Mouse (Mus musculus): Measurements from ENCODE around the gene Usp42. TPM values are rescaled to one million over a fixed set of nuclear protein-coding genes. Genes with fewer than 3 reads are reported as not detected.

The Usp42 gene
- polyA plus RNA-seq, 1 experiment from 2014 or later, result 23.6 TPM

DNA sequence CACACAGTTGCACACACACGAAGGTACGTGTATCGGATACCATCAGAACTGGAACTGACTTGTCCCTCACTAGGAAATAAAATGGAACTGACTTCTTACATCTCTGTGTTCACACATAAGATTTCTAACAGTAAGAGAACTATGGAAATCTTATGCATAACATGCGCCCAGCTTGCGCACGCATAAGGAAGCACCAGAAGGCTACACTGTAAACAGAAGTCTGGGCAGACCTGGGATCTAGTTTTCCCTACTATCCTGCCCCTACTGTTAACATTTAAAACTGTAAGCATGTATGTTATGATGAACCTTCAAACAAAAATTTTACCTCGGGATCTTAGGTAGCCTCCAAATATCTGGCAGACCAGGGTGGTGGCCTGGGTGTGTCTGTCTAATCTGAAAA is 10.1 kb downstream of the Usp42 start:
- Histone ChIP-seq H3K4me3 (ENCODE audit: low read length) (no peak overlapping the region), H3K4me2 (replicated peaks; ENCODE audit: low read depth, low read length) (no peak overlapping the region), H3K27me3 (ENCODE audit: control insufficient read depth, insufficient read depth, low read length) (no peaks in the 10 kb centered on the region), H3K36me3 (ENCODE audit: control insufficient read depth, insufficient read depth, low read length) (peaks cover 98% of the 10 kb centered on the region), H3K9ac (ENCODE audit: low read depth, low read length) (no peak overlapping the region), H3K9me3 (ENCODE audit: control insufficient read depth, low read length) (no peaks in the 10 kb centered on the region), H3K27ac (ENCODE audit: low read depth, low read length) (no peak overlapping the region), H3K4me1 (ENCODE audit: control insufficient read depth, insufficient read depth, low read length) (no peaks in the 10 kb centered on the region)
- no peak for ATAC-seq (ENCODE audit: low FRiP score, low TSS enrichment)
- WGBS, result 96% methylated on average over 7 of the region's 7 CpGs

DNA sequence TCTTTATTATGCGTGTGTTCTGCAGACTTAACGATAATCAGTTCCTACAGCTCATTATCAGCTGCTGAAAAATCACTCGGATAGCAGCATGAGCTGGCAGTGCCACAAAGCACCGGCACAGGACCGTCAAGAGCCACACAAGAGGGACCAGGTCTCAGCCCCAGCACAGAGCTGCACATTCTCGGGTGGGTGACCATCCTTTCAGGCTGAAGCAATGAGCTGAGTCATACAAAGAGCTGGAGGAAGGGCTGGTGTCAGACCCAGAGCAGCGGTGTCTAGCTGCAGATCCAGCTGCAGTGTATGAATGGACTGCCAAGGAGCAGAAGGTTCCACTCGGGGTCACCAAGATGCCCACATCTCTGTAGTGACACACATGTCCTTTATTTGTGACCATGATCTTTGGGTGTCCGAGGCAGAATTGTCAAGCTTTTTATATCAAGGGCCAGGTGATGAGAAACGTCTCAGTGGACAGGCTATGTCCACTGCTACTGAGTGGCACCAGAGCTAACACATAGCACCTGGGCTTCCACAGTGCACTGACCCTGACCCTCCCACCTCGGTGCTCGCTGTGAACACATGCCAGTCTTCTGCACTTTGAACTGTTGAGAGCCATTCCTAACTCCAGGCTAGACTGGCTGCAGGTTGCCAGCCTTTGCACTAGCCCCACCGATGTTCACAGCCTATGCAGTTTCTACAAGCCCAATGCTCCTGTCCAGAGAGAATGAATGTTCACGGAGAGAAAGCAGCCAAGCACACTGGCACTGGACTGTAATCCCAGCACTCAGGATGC is 19.9 kb downstream of the Usp42 start:
- WGBS, result 85% methylated on average over 14 of the region's 14 CpGs
- ATAC-seq (ENCODE audit: low FRiP score, low TSS enrichment), result no peak
- Histone ChIP-seq H3K4me3 (ENCODE audit: low read length) (no peak overlapping the region), H3K27me3 (ENCODE audit: control insufficient read depth, insufficient read depth, low read length) (no peaks in the 10 kb centered on the region), H3K27ac (ENCODE audit: low read depth, low read length) (no peak overlapping the region), H3K4me1 (ENCODE audit: control insufficient read depth, insufficient read depth, low read length) (no peaks in the 10 kb centered on the region), H3K36me3 (ENCODE audit: control insufficient read depth, insufficient read depth, low read length) (peaks cover 93% of the 10 kb centered on the region), H3K9me3 (ENCODE audit: control insufficient read depth, low read length) (no peaks in the 10 kb centered on the region), H3K9ac (ENCODE audit: low read depth, low read length) (no peak overlapping the region), H3K4me2 (replicated peaks; ENCODE audit: low read depth, low read length) (no peak overlapping the region)

DNA sequence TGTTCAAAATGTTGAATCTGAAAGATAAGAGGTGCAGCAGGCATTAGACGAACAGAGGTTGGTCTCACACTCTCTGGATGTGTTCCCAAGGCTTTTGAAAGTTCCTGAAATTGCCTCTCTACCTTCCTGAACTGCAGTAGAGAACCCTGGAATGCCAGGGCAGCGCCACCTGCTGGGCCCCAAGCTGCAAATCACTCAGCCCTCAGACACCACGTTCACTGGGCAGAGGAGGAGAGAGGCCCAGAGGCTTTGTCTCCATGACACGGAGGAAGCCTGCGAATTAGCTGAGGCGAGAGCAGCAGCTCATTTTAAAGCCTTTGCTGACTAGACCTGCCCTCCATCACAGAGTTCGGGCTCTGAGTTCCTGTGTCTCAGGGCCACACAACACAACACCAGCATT is 20.8 kb downstream of the Usp42 start:
- Histone ChIP-seq H3K4me3 (ENCODE audit: low read length) (no peak overlapping the region), H3K27ac (ENCODE audit: low read depth, low read length) (no peak overlapping the region), H3K36me3 (ENCODE audit: control insufficient read depth, insufficient read depth, low read length) (peaks cover 93% of the 10 kb centered on the region), H3K4me2 (replicated peaks; ENCODE audit: low read depth, low read length) (no peak overlapping the region), H3K4me1 (ENCODE audit: control insufficient read depth, insufficient read depth, low read length) (no peaks in the 10 kb centered on the region), H3K9ac (ENCODE audit: low read depth, low read length) (no peak overlapping the region), H3K27me3 (ENCODE audit: control insufficient read depth, insufficient read depth, low read length) (no peaks in the 10 kb centered on the region), H3K9me3 (ENCODE audit: control insufficient read depth, low read length) (no peaks in the 10 kb centered on the region)
- WGBS, result 21% methylated on average over 7 of the region's 7 CpGs
- ATAC-seq (ENCODE audit: low FRiP score, low TSS enrichment), result peak; percentile 78

DNA sequence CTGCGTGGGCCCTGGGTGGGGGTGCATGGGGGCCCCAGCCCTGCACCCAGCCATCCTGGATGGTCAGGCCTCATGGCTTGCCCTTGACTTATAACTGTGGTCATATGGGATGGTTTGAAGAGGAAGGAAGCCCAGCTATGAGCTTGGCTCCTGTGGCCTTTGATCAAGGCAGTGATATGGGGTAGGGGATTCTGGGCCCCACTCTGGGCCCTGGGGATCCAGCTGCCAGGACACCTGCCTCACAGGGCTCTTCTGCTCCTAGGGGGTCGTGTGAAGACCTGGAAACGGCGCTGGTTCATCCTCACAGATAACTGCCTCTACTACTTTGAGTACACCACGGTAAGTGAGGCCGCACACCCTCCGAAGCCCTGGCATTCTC is 25.3 kb downstream of the Usp42 start:
- 85% methylated on average over 7 of the region's 7 CpGs for WGBS
- no peak for ATAC-seq (ENCODE audit: low FRiP score, low TSS enrichment)
- no peaks in the 10 kb centered on the region for H3K27me3 ChIP-seq (ENCODE audit: control insufficient read depth, insufficient read depth, low read length)
- H3K4me2 ChIP-seq (replicated peaks; ENCODE audit: low read depth, low read length), result no peak overlapping the region
- H3K4me3 ChIP-seq (ENCODE audit: low read length), result no peak overlapping the region
- no peak overlapping the region for H3K27ac ChIP-seq (ENCODE audit: low read depth, low read length)
- H3K9me3 ChIP-seq (ENCODE audit: control insufficient read depth, low read length), result no peaks in the 10 kb centered on the region
- H3K9ac ChIP-seq (ENCODE audit: low read depth, low read length), result no peak overlapping the region
- peaks cover 79% of the 10 kb centered on the region for H3K36me3 ChIP-seq (ENCODE audit: control insufficient read depth, insufficient read depth, low read length)
- H3K4me1 ChIP-seq (ENCODE audit: control insufficient read depth, insufficient read depth, low read length), result no peaks in the 10 kb centered on the region

DNA sequence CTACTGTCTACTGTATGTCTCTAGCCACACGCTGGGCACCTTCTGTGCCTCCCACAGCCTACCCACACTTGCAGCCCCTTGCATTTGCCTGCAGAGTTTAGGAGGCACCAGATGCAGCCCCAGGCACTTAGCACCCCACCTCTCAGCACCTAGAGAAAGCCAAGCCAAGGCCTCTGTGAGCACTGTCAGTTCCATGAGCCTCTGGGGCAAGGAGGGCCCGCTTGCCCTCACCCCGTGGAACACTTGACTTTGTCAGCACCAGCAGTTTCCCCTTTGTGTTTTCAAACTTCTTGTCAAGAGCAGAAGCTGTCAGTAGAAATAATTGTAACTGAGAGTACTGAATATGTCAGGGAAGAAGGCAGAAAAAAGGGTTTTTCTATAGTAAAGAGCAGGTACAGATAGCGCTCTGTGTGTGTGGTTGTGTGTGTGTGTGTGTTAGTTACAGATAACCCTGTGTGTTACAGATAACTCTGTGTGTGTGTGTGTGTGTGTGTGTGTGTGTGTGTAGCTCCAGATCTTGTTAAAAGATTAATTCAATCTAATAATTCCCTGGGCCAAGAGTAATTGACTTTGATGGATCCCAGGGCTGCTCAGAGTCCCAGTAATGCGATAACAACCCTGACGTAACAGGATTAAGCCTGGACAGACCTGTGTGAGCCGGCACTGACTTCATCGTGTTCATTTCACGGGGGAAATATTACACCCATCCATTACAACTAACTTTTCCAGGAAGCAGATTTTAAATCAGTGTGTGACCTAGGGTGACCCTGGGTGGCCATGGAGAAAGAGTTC is 25.9 kb downstream of the Usp42 start:
- H3K4me3 ChIP-seq (ENCODE audit: low read length), result no peak overlapping the region
- no peak; the same call in 1 of the 2 replicates for ATAC-seq (ENCODE audit: low FRiP score, low TSS enrichment)
- peaks cover 80% of the 10 kb centered on the region for H3K36me3 ChIP-seq (ENCODE audit: control insufficient read depth, insufficient read depth, low read length)
- H3K27me3 ChIP-seq (ENCODE audit: control insufficient read depth, insufficient read depth, low read length), result no peaks in the 10 kb centered on the region
- 73% methylated on average over 9 of the region's 9 CpGs for WGBS
- no peak overlapping the region for H3K27ac ChIP-seq (ENCODE audit: low read depth, low read length)
- no peak overlapping the region for H3K4me2 ChIP-seq (replicated peaks; ENCODE audit: low read depth, low read length)
- no peak overlapping the region for H3K9ac ChIP-seq (ENCODE audit: low read depth, low read length)
- H3K4me1 ChIP-seq (ENCODE audit: control insufficient read depth, insufficient read depth, low read length), result no peaks in the 10 kb centered on the region
- H3K9me3 ChIP-seq (ENCODE audit: control insufficient read depth, low read length), result no peaks in the 10 kb centered on the region

DNA sequence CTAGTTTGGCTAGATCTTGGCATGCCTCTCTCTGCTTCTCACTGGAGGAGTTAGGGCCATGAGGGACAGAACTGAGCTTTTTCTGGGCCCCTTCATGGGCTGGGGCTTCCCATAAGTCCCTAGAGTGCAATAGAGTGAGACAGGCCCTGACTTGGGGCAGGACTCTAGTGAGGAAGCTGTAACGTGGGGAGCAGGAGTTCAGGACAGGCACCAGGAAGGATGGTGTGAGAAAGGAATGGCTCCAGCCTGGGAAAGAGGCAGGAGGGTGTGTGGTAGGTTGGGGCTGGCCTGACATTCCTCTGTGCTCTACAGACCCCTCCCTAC is 26.5 kb downstream of the Usp42 start:
- WGBS, result 60% methylated on average over 1 of the region's 1 CpGs
- no peak overlapping the region for H3K27ac ChIP-seq (ENCODE audit: low read depth, low read length)

DNA sequence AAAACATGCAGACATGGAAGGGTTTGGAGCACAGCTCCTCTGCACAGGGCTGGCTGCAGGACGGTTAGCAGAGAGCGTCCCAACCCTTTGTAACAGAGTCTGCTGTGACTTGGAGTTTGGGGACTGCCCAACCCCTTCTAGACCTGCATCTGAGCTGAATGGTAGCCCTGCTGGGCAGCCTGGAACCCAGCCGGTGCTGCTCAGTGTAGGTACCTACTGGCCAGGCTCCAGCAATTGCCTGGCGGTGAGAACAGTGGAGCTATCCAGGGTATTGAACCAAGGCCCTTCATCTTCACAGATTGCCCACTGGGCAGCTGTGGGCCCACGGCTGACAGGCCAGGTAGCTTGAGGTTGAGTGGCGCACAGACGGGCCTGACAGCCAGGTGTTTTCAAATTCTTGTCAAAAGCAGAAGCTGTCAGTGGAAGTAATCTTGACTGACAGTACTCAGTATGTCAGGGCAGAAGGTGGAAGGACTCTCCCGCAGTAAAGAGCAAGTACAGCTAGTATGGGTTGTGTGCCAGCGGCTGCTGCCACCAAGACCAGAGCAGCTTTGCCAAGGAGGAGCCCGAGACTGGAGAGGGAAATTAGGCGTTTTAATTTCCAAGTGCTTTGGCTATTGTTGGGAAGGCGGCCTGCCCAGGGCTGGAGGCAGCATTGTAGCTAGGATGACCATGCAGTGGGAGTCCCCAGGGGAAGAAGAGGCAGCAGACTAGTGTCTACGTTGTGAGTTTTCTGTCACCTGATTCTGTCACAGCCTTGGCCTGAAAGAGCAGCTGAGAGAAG is 27.0 kb downstream of the Usp42 start:
- no peak overlapping the region for H3K4me2 ChIP-seq (replicated peaks; ENCODE audit: low read depth, low read length)
- H3K27me3 ChIP-seq (ENCODE audit: control insufficient read depth, insufficient read depth, low read length), result no peaks in the 10 kb centered on the region
- no peaks in the 10 kb centered on the region for H3K9me3 ChIP-seq (ENCODE audit: control insufficient read depth, low read length)
- no peak overlapping the region for H3K27ac ChIP-seq (ENCODE audit: low read depth, low read length)
- H3K36me3 ChIP-seq (ENCODE audit: control insufficient read depth, insufficient read depth, low read length), result peaks cover 76% of the 10 kb centered on the region
- 84% methylated on average over 13 of the region's 13 CpGs for WGBS
- H3K4me1 ChIP-seq (ENCODE audit: control insufficient read depth, insufficient read depth, low read length), result no peaks in the 10 kb centered on the region
- H3K4me3 ChIP-seq (ENCODE audit: low read length), result no peak overlapping the region
- ATAC-seq (ENCODE audit: low FRiP score, low TSS enrichment), result no peak
- H3K9ac ChIP-seq (ENCODE audit: low read depth, low read length), result no peak overlapping the region

More for the DNA sequence above, 26.5 kb downstream of the Usp42 start:
- H3K36me3 ChIP-seq (ENCODE audit: control insufficient read depth, insufficient read depth, low read length), result peaks cover 79% of the 10 kb centered on the region
- no peak overlapping the region for H3K4me2 ChIP-seq (replicated peaks; ENCODE audit: low read depth, low read length)
- no peak overlapping the region for H3K4me3 ChIP-seq (ENCODE audit: low read length)
- H3K9ac ChIP-seq (ENCODE audit: low read depth, low read length), result no peak overlapping the region
- H3K27me3 ChIP-seq (ENCODE audit: control insufficient read depth, insufficient read depth, low read length), result no peaks in the 10 kb centered on the region
- no peak for ATAC-seq (ENCODE audit: low FRiP score, low TSS enrichment)
- H3K9me3 ChIP-seq (ENCODE audit: control insufficient read depth, low read length), result no peaks in the 10 kb centered on the region
- no peaks in the 10 kb centered on the region for H3K4me1 ChIP-seq (ENCODE audit: control insufficient read depth, insufficient read depth, low read length)

DNA sequence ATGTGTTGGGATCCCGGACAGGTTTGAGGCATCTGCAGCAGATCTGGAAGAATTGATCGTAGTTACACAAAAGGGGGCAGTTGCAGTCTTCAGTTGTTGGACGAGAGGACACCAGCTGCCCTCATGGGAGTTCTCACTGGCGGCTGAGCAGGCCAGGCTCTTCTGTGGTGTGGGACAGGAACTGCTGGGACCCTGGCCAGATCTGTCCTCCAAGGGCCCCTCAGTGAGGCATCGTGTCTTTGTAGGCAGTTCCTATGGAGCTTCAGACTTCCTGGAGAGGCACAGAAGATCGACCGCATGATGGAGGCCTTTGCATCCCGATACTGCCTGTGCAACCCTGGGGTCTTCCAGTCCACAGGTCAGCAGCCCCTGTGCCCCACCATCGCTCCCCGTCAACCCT is 31.0 kb downstream of the Usp42 start:
- WGBS, result 88% methylated on average over 10 of the region's 10 CpGs
- H3K27ac ChIP-seq (ENCODE audit: low read depth, low read length), result no peak overlapping the region
- H3K4me2 ChIP-seq (replicated peaks; ENCODE audit: low read depth, low read length), result no peak overlapping the region
- H3K36me3 ChIP-seq (ENCODE audit: control insufficient read depth, insufficient read depth, low read length), result peaks cover 53% of the 10 kb centered on the region
- no peak overlapping the region for H3K4me3 ChIP-seq (ENCODE audit: low read length)
- no peaks in the 10 kb centered on the region for H3K9me3 ChIP-seq (ENCODE audit: control insufficient read depth, low read length)
- no peaks in the 10 kb centered on the region for H3K27me3 ChIP-seq (ENCODE audit: control insufficient read depth, insufficient read depth, low read length)
- ATAC-seq (ENCODE audit: low FRiP score, low TSS enrichment), result no peak
- H3K4me1 ChIP-seq (ENCODE audit: control insufficient read depth, insufficient read depth, low read length), result no peaks in the 10 kb centered on the region
- H3K9ac ChIP-seq (ENCODE audit: low read depth, low read length), result no peak overlapping the region

DNA sequence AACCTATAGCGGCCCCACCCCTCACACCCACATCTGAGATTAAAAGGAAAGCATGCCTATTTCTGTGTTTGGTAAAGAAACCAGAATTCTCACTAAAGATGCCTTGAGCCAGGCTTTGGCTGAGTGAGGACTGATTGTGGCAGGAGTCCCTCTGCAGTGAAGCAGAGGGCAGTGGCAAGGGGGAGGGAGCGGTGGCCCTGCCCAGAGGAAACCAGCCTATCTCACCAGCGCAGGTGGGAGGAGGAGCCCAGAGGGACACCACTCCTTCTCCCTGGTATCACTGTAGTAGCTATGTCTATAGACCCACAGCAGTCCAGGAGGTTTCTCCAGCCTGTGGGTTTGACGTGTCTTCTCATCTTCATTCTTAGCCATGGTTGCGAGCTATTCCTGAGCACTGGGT is 31.8 kb downstream of the Usp42 start:
- Histone ChIP-seq H3K27me3 (ENCODE audit: control insufficient read depth, insufficient read depth, low read length) (no peaks in the 10 kb centered on the region), H3K4me3 (ENCODE audit: low read length) (no peak overlapping the region), H3K36me3 (ENCODE audit: control insufficient read depth, insufficient read depth, low read length) (peaks cover 51% of the 10 kb centered on the region), H3K4me1 (ENCODE audit: control insufficient read depth, insufficient read depth, low read length) (no peaks in the 10 kb centered on the region), H3K27ac (ENCODE audit: low read depth, low read length) (no peak overlapping the region), H3K4me2 (replicated peaks; ENCODE audit: low read depth, low read length) (no peak overlapping the region), H3K9me3 (ENCODE audit: control insufficient read depth, low read length) (no peaks in the 10 kb centered on the region), H3K9ac (ENCODE audit: low read depth, low read length) (no peak overlapping the region)
- ATAC-seq (ENCODE audit: low FRiP score, low TSS enrichment), result no peak
- 92% methylated on average over 5 of the region's 5 CpGs for WGBS
